Mouse (Mus musculus) lung, postnatal 0 days (tissue): ENCODE results near the gene Fam189b.

Source experiments
- CTCF ChIP-seq: IDR thresholded peaks from 2 replicates; pipeline ENCODE4 v1.5.1; 2016; ENCODE audit warnings: antibody characterized with exemption, mild to moderate bottlenecking
- EP300 ChIP-seq: IDR thresholded peaks from 2 replicates; pipeline ENCODE4 v1.6.1; 2016; ENCODE audit warnings: antibody characterized with exemption, mild to moderate bottlenecking, control low read depth

GRCm38 (mm10) chr3:89175544-89175943, 7.4 kb upstream of the Fam189b start:
- TF ChIP-seq EP300 (no peak), CTCF (no peak)
